Mouse (Mus musculus) kidney, postnatal 14 days (tissue): Measurements from ENCODE around the gene Ninj2.

Source experiments
- DNase-seq: peaks from one replicate; pipeline ENCODE4 v3.0.0; 2022; ENCODE audit warnings: mixed read lengths

The Ninj2 gene

DNA sequence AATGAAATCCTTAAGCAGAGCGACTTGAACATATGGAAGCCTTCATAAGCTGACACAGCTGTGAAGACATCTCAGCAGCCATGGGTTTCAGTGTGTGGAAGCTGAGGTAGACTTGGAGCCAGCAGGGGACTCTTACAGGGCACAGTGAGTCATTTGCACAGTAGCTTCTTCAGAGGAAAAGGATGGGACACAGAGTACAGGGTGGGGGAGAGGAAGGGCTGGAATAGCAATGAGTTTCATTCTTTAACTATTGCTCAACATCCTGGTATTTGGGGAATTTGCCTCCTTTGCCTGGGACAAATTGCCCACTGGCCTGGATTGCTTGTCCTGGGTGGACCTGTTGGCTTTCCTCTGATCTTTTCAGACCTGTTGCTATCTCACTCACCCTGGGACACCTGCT, 52.3 kb downstream of the Ninj2 start:
- DNase-seq, result peak; percentile 48

DNA sequence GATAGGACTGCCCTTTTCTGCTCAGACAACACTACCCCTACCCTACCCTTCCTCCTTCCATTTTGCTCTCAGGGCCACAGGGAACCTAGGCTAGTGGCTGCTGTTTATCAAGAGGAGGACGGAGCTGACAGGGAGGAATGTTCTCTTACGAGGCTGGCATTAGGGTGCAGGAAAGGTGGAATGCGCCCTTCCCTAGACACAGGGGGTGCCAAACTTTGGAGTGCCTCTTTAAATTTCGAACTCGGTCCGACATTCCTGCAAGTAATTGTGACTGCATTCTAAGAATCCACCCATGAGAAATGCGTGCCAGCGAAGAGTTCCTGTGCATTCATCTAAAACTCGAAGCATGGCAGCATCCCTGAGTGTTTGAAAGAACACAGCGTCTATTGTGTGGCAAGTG, 53.5 kb downstream of the Ninj2 start:
- peak; percentile 14 for DNase-seq

DNA sequence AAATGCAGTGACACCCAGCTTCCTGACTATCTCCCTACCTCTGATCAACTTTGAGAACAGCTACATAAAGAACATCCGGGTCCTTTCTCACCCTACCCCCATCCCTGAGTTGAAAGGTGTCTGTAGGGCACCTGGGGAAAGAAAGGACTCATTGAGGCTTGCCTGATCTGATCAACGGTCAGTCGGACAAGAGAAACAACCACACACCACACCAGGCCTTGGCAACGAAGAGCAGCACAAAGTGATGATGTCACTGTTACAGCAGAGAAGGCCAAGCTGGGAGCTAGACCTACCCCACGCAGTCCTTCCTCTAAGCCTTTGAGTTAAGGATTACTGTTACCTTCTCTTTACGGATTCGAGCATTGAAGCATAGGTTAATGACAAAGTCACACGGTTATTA, 54.3 kb downstream of the Ninj2 start:
- DNase-seq, result no peak

- DNase-seq, result peak; percentile 12
These were observed 55.7 kb downstream of the Ninj2 start for GRCm38 (mm10) chr6:120148716-120149392.

DNA sequence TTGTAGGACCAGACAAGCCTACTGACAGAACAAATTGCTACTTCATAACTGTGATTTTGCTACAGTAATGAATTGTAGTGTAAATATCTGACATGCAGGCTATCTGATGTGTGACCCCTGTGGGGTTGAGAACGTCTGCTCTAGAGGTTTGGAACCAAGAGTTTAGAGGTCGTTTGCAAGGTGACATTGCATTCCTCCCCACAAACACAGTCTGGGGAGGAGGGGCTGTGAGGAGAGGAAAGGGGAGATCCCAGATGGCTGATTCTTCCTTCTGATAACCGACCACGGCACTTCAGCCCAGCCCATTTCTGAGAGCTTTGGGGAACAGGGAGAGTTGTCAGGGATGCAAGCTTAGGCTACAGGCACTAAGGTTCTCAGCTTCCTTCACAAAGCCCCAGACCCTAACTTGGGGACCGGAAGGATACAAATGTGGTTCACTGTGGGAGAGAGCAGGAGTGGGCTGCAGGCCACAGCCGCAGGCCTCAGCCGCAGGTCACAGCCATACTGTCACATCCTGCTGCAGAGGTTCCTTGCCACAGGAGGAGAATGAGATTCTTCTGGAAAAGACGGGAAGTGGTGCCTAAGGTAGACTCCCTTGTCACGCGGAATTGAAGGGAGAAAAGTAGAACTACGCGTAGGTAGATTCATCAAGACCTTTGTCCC, 56.4 kb downstream of the Ninj2 start:
- DNase-seq, result no peak

GRCm38 (mm10) chr6:120150206-120150605, 57.1 kb downstream of the Ninj2 start:
- no peak for DNase-seq

GRCm38 (mm10) chr6:120151616-120152053, 58.5 kb downstream of the Ninj2 start:
- DNase-seq, result no peak

DNA sequence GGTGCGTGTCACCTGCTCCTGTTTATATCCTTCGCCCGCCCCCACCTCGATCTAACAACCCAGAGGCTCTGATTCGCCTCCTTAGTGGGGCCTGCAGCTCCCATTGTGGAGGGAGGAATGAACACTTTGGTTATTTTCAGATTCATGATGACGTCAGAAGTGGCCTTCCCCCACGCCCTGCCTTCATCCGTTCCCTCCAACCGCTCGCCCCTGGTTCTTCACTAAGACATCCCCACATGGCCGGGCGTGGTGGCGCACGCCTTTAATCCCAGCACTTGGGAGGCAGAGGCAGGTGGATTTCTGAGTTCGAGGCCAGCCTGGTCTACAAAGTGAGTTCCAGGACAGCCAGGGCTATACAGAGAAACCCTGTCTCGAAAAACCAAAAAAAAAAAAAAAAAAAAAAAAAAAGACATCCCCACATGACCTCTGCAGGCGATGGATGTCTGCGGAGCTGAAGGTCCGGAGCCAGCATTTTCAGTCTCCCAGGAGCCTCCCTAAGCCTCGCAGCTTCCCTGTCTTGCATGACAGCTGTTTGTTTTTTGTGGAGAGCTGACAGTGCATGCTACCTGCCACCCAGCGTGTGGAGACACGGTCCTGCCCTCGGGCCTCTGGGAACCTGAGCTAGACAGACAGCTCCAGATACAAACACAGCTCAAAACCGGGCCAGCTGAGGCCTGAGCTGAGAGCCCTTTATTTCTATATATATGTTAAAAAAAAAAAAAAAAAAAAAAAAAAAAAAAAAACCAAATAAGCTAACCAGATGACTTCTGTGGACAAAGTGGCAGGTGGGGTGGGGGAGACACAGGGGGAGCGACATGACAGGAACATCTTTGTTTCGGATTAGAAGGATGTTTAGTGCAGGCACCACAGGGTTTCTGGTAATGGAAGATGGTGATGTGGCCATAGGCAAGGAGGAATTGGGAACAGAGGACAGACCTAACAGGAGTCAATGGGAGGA, 59.9 kb downstream of the Ninj2 start:
- DNase-seq, result no peak

- DNase-seq, result no peak
These were observed 61.6 kb downstream of the Ninj2 start for GRCm38 (mm10) chr6:120154526-120155309.

DNA sequence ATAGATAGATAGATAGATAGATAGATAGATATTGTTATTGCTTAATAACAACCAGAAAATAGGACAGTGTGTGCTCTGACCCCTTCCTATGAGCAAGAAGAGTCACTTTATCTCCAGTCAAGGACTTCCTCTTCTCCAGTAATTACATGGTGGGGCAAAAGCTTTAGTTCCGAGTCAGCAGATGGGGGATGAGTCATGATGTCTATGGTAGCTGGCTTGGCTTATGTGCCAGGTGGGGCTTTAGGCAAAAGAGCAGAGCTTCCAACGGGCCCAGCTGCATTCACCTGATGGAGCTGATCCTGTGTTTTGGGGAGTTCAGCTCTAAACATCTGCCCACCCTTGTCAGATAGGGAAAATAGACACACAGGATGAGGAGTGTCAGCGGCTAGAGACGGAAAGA, 62.4 kb downstream of the Ninj2 start:
- no peak for DNase-seq

DNA sequence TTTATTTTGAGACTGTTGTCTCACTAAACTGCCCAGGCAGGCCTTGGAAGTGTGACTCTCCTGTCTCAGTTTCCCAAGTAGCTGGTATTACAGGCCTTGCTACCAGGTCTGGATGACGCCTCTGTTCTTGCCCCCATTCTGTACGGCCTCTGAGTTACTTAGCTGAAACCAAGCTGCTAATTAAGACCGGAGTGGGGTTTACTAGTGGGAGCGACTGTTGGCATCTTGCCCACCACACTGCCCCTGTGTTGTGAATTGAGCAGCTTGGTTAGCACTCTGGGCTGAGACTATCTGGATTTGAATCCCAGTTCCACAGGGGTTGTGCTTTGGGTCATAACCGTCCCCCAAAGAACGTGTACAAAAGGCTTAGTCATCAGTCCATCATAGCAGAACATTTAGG, 64.3 kb downstream of the Ninj2 start:
- DNase-seq, result no peak

DNA sequence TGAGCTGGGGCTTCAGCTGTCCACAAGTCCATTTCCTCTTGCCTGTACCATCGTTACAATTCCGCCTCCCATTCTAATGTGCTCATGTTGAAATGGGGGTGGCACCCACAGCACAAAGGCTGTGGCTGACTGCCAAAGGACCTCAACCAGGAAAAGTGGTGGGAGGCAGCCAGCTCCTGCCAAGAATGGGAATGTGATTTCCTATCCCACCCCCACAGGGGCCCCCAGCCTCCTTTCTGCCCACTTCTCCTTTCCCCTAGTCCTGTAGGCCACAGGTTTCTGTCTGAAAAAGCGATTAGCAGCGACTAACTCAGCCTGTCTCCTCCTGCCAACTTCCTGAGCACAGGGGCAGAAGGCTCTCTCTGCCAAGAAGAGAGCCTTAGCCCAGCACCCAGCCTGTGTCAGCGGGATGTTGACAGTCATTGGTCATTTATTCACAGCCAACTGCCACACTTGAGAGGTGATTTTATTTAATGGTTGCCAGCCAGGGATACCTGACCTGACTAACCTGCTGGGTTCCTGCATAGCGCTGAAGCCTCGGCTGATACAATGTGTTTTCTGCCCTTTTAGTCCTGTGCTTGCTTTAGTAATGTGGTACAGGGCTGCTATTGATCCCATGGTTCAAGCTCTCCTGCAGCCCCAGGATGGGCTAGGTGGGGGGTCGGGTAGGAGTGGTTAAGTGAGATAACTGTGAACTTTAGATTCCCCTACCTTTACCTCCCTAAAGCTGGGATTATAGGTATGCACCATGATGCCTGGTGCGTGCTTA, 66.2 kb downstream of the Ninj2 start:
- peak; percentile 72 for DNase-seq

GRCm38 (mm10) chr6:120162928-120163327, 69.8 kb downstream of the Ninj2 start:
- no peak for DNase-seq

DNA sequence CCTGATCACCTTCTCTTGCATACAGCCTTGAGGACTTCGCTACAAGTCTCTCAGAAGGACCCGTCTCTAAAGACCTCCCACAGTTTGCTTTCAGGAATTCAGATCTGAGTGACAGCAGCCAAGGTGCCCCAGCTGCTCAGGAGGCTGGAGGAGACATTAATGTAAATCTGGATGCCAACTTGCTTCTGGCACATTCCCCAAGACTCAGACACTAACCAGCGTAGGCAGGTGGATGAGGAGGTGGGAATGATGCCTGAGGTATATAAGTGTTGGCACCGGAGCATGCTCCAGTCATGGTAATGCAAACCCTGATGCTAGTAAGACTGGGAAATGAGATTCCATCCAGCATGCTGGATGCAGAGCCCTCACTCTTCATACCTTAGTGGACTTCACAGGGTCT, 71.6 kb downstream of the Ninj2 start:
- no peak for DNase-seq

DNA sequence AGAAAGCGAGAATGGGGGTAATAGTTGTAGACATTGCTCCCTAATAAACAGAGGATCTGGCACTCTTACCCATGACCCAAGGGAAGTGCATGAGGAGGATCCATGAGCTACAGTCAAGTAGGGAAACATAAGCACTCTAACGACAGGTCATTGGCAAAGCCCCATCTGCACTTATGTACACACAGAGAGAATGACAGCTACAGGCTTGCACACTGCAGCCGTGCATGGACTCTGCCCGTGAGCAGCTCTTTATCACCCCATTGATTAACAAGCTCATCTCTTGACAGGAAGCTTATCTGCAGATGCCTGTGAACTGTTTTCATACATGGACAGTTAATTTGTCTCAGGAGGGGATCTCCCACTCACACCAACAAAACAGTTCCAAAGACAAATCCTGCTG, 74.4 kb downstream of the Ninj2 start:
- DNase-seq, result no peak

- no peak for DNase-seq
These were observed 79.3 kb downstream of the Ninj2 start for GRCm38 (mm10) chr6:120172294-120173017.

GRCm38 (mm10) chr6:120174028-120174601, 81.0 kb downstream of the Ninj2 start:
- peak; percentile 63 for DNase-seq

GRCm38 (mm10) chr6:120174602-120175115, 81.5 kb downstream of the Ninj2 start:
- no peak for DNase-seq

GRCm38 (mm10) chr6:120175650-120176049, 82.5 kb downstream of the Ninj2 start:
- no peak for DNase-seq

GRCm38 (mm10) chr6:120179044-120179755, 86.0 kb downstream of the Ninj2 start:
- no peak for DNase-seq
